Mouse (Mus musculus) layer of hippocampus, adult 2 months (tissue): Measurements from ENCODE around the gene Cactin. TPM values are rescaled to one million over a fixed set of nuclear protein-coding genes. Genes with fewer than 3 reads are reported as not detected.

ENCODE experiments used
- DNase-seq, 2 experiments: peaks; one replicate each; pipeline ENCODE4 v3.0.0; 2022; ENCODE audit warnings: low spot score in 2 of 2
- H3K27ac ChIP-seq: fragments of 200-600 bp; 2 replicates; pipeline ENCODE4 v1.8.1; 2022
- H3K4me3 ChIP-seq: fragments of 200-600 bp; 2 replicates; pipeline ENCODE4 v1.8.1; 2022; ENCODE audit warnings: mild to moderate bottlenecking
- CTCF ChIP-seq: fragments of 200-600 bp; conservative IDR thresholded peaks from 2 replicates; pipeline ENCODE4 v1.8.1; 2022; ENCODE audit warnings: antibody characterized with exemption, mild to moderate bottlenecking, moderate library complexity
- long read RNA-seq, 2 experiments: library from polyadenylated mRNA; stranded (forward); transcript quantifications; one replicate each; pipeline ENCODE4 v2.0.0; 2021; ENCODE audit warnings: borderline mapping rate in 2 of 2
- total RNA-seq, 2 experiments: library from RNA; stranded (reverse); gene quantifications; 2 replicates each; pipeline ENCODE4 v1.2.3; 2021

The Cactin gene
- 10 to 100 TPM; 27.6 to 30.7 TPM for total RNA-seq
- long read RNA-seq, experiment 1, transcript Cactin-201 (9 exons, 2,715 nt): major isoform, 15 of 22 reads
- long read RNA-seq, experiment 1, partial matches to known transcripts: 3 of 22 reads
- long read RNA-seq, experiment 1, other reads (novel, unspliced or antisense): 4 of 22 reads
- long read RNA-seq, experiment 2, transcript Cactin-201 (9 exons, 2,715 nt): major isoform, 39 of 57 reads
- long read RNA-seq, experiment 2, partial matches to known transcripts: 13 of 57 reads
- long read RNA-seq, experiment 2, other reads (novel, unspliced or antisense): 5 of 57 reads

DNA sequence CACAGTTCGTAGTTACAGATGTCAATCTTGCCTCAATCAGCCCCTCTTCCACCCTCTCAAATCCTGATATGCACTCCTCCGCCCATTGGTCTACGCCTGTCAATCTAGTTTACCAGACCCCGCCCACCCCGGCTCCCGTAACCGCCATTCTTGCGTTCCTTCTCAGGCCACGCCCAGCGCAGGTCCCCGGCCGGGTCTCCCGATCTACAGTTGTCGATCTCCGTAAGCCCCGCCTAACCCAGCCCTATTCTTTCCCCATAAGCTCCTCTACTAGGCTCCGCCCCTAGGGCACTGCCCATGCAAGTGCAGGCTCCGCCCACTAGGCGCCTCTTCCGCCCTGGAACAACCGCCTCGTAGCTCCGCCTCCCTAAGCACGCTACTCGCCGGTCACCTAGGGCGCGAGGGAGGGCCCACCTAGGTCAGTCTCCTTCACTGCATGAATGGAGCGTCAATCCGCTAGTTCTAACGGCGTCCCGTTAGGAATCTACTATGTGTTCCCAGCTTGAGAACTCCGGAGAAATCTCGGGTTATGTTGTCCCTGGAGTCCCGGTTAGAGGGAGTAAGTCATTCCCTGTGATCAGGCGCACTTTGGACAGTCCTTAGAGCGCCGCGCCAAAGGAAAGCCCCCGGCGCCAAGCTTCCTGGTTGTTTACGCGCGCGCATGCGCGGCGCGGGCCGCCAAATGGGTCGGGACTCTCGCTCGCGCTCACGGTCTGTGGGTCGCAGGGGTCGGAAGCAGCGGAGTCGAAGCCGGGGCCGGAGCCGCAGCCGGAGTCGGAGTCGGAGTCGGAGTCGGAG is at the start of gene Cactin:
Gene Cactin, plus strand, starts transcription at position 554 of the 798 bp plus-strand sequence.
- peak; percentile 69 for TF ChIP-seq CTCF
- peak; percentile 98 to 100 for DNase-seq
- peak within 1 kb of the TSS; percentile 99 for H3K27ac ChIP-seq
- H3K4me3 ChIP-seq: peak within 1 kb of the TSS; percentile 90

DNA sequence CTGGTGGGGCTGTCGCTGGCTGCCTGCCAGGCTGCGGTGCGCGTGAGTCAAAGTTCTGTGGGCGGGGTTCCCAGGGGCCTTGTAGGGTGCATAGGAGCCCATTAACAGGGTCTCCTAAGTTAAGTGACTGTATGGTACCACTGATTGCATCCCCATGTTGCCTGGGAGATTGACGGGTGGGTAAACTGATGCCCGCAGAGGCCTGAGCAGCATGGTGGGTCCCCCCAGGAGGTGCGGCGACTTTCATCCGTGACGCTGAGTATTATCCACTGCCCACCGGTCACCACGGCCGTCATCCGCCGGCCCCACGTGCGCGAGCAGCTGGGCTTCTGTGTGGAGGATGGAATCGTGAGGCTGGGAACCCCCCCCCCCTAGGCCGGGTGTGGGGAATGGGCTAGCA is 48.5 kb upstream of the Cactin start:
- no peak for DNase-seq
- no peak for TF ChIP-seq CTCF
- H3K27ac ChIP-seq: no peak overlapping the region
- H3K4me3 ChIP-seq: no peak overlapping the region

DNA sequence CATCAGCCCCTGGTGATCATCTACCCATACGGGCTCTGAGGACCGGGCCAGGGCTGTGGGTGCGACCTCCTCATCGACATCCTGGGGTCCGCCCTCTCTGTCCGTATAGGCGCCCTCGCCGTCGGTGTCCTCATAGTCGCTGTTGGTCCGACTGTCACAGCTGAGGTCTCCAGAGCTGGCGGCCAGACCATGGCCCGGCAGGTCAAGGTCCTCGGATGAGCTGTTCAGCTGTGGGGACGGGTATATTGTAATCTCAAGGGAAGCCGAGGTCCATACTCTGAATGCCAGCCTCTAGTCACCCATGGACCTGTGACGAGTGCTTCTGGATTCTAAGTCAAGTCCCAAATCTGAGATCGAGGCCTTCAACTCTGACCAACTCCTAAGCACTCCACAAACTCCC is 47.1 kb upstream of the Cactin start:
- no peak for TF ChIP-seq CTCF

DNA sequence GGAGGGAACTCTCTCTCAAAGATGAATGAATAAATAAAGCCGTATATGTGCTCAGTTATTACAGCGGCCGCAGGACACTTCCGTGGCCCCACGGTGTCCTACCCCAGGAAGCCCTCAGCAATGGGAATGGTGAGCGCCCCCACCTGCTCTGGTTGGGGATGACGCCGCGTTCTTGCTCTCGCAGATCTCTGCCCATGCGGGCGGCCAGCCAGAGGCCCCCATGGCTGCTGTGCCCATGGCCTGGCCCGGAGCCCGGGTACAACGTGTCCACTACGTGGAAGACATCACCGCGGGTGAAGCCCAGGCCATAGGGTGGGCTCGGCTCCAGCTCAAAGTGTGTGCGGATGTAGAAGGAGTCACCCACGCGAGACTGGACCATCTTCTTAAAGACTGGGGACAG is 43.2 kb upstream of the Cactin start:
- peak; percentile 21; the same call in 1 of the 2 replicates for TF ChIP-seq CTCF
- Histone ChIP-seq H3K27ac (no peak overlapping the region), H3K4me3 (no peak overlapping the region)
- no peak for DNase-seq

More for the DNA sequence above, 47.1 kb upstream of the Cactin start:
- no peak for DNase-seq
- Histone ChIP-seq H3K4me3 (no peak overlapping the region), H3K27ac (no peak overlapping the region)

DNA sequence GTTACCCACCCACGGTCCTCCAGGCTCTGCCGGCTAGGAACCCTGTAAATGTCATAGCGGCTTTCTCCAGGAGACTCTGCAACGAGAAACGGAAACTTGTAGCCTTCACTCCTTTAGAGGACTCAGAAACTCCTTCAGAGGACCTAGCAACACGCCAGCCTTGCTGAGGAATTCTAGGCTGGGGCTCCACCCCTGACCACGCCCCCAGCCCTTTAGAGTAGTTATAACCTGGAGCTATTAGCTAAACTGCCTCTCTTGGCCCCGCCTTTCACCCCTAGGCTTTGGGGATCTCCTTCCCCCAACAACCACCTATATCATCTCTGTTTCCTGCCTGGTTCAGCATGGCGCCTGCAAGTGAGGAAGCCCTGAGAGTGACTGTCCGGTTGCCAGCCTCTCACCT is 41.4 kb upstream of the Cactin start:
- Histone ChIP-seq H3K27ac (no peak overlapping the region), H3K4me3 (no peak overlapping the region)
- no peak for TF ChIP-seq CTCF
- no peak for DNase-seq

DNA sequence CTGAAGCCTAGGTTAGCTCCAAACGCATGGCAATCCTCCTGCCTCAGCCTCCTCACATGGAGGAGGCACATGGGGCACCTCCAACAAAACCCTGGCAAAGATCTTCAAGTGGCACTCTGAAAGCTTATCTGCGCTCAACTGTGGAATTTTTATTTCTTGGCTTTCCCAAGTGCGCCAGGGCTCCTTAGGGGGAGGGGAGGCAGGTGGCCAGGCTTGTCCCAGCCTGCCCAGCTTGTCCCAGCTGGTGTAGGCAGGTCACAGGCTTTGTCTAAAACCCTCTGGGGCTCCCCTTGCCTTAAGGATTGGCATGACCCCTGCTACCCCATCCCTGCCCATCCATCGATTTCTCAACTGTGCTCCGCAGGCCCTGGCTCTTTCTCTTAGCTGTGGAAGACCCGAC is 36.7 kb upstream of the Cactin start:
- DNase-seq: no peak
- TF ChIP-seq CTCF: no peak
- H3K4me3 ChIP-seq: no peak overlapping the region
- H3K27ac ChIP-seq: no peak overlapping the region

DNA sequence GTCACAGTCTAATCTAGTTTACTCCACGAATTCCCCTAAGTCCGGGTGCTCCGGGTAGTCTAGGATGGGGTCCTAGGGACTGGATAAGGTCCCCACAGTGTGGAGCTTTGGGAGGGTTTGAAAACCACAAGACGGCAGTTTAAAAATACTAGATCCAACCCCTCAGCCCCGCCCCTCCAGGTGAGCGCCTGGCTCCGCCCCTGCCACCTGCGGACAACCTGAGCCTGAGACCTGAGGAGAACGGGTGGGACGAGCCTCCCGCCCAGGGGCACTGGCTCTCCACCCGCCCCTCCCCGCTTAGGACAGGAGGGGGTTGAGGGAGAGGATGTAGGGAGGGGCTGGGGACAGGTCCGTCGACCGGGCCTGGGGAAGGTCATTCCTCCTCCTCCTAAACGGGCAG is 36.2 kb upstream of the Cactin start:
- H3K27ac ChIP-seq: no peak overlapping the region
- TF ChIP-seq CTCF: no peak
- no peak overlapping the region for H3K4me3 ChIP-seq
- no peak for DNase-seq

DNA sequence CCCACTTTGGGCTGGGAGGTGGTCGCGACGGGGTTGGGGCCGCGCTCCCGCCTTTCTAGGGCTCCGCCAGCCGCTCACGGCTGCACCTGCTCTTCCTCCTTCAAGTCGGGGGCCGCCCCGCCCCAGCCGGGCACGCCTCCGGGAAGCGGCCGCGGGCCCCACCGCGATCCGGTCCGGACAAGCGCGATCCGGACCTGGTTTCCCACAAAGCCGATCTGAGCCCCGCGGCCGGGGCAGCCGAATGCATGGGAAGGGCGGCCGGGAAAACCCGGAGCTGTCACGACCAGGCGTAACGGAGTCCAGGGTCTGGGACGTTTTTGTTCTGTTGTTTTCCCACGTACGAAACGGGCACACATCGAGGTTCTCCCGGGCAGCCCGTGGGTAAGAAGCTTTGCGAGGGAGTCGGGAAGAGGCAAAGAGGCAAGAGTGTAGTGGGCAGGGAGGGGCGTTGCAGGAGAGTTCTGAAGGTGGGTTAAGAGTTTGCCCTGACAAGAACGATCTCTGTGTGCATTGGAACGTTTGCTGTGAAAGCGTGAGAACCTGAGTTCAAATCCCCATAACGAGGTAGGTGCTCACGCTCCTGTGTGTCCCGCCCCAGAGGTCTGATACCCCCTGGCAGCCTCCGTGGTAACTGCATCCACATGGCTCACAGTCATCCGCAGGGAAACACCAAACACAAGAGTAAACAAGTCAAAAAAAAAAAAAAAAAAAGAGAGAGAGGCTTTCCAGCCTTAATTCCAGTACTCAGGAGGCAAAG is 35.0 kb upstream of the Cactin start:
- no peak overlapping the region for H3K27ac ChIP-seq
- H3K4me3 ChIP-seq: peak overlapping the region; percentile 54
- peak; percentile 73 to 88 for DNase-seq
- TF ChIP-seq CTCF: peak; percentile 33; the same call in 1 of the 2 replicates

DNA sequence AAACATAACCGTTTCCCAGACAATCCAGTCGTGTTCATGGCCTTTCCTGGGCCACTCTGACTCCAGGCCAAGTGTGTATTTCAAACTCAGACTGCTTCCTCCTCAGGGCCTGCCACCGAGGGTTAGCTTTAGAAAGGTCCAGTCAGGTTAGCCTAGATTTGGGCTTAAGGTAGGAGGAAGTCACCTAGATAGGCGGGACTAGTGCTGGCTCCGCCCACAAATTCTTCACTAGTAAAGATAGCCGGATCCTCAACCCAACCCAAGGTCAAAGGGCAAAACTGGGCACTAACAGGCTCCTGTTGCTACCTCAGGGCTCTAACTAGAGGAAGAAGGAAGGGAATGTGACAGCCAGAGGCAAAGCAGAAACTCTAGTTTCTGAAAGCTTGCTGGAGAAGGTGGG is 34.3 kb upstream of the Cactin start:
- H3K27ac ChIP-seq: no peak overlapping the region
- no peak for DNase-seq
- no peak overlapping the region for H3K4me3 ChIP-seq
- no peak for TF ChIP-seq CTCF

DNA sequence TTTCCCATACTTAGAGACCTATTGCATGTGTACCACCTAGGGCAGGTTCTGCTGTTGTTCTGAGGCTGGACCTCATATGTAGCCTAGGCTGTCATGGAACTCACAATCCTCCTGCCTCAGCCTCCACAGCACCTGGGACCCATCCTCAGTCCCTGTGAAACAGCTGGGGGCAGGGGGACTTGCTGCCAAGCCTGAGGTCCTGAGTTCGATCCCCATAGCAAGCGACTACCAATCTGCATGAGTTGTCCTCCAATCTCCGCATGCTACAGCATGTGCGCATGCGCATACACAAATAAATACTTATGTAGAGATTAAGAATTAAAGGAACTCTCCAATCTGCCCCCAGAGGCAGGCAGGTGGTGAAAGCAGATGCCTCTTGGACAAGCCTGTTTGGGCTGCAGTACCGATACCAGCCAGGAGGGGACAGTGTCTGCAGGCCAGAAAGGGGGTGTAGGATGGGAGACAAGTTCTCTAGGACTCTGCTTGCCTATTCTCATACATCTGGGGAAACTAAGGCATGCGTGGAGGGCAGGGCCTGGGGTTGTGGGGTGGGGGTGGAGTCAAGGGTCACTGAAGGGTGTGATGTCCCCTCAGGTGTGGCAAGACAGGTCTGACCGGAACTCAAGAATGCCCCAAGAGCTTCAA is 33.3 kb upstream of the Cactin start:
- H3K4me3 ChIP-seq: no peak overlapping the region

DNA sequence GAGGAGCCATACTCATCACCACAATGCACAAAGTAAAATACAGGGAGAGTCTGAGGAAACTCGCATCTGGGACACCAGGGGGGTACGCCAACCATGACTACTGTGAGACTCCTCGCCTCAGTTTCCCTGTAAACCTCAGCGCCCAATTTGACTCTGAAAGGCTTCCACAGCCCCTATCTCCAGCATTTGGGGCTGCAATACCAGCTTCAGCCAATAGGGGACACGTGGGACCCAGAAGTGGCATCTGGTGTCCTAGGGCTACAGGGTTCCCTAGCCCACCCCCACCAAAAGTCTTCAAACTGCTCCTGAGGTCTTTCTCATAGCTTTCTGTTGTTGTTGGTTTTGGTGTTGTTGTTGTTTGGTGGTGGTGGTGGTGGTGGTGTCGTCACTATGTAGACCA is 32.3 kb upstream of the Cactin start:
- DNase-seq: peak in 1 of 2 experiments; percentile 60
- TF ChIP-seq CTCF: peak; percentile 77
- Histone ChIP-seq H3K27ac (no peak overlapping the region), H3K4me3 (no peak overlapping the region)

More for the DNA sequence above, 33.3 kb upstream of the Cactin start:
- TF ChIP-seq CTCF: peak; percentile 88
- peak in 1 of 2 experiments; percentile 75 for DNase-seq
- no peak overlapping the region for H3K27ac ChIP-seq

DNA sequence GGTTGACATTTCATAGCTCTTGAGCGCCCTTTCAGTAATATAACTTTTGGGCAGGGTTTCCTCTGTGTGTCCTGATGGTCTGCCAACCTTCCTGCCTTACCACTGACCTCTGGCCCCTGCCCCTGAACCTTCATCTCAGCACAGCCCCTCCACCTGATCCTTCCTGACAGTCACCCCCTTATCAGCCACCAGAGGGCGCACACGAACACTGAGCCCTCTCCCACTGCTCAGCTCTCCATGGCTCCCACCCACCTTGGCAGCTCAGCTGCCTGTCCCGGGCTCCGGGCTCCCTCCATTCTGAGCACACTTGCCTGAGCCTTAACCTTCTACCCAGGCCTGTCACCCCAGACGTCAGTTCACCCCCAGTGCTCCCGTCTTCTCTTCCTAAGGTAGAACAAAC is 31.6 kb upstream of the Cactin start:
- no peak overlapping the region for H3K27ac ChIP-seq
- DNase-seq: peak; percentile 70 to 71
- TF ChIP-seq CTCF: peak; percentile 93
- H3K4me3 ChIP-seq: no peak overlapping the region
